Mouse (Mus musculus): ENCODE measurements around the gene Agbl4.

Gene Agbl4

DNA sequence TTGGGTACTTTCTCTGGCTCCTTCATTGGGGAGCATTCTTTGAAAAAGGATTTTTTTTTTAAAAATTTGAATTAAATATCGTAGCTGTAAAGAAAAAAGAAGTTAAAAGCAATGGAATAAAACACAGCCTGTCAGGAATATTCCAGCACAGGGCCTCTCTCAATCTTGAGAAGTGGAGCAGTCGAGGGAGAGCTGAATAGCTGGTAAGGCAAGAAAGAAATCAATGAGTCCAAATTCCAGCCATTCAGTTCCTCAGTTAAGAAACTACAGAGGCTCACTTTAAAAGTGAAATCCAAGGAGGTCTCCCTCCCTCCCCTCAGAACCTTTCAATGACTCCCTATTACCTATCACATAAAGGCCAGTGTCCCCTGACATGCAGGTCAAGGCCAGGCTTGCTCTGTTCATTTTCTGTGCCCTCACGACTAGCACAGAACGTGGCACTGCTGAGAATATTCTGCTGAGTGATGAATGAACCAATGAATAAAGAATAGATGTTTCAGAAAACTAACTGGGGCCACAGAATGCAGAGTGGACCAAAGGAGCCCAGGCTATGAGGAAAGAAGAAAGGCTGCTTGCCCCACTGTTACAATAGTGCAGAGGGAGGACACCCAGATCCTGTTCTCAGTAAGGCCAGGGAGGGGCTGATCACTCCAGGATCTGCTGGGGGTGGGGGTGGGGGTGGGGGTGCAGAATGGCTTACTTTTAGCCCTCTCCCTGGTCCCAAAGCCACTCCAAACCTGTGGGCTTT is 1181.8 kb downstream of the Agbl4 start:
- in situ Hi-C loops (cut with MboI, MseI), result no loop called here

DNA sequence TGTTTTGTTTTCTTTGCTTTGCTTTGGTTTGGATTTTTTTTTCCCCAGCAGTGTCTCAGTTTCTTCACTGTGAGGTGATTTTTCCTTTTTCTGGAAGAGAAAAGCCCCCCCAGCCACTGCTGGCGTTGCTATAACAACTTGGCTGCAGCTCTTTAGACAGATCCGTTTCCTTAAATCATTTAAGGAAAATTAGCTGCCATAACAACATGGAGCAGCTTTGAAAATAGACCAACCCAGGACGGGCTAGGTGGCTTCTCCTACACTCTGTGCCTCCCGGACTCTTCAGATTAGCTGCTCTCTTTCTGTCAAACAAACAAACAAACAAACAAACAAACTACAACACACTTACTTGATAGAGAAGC is 1182.4 kb downstream of the Agbl4 start:
- in situ Hi-C loops (cut with MboI, MseI), result no loop called here

DNA sequence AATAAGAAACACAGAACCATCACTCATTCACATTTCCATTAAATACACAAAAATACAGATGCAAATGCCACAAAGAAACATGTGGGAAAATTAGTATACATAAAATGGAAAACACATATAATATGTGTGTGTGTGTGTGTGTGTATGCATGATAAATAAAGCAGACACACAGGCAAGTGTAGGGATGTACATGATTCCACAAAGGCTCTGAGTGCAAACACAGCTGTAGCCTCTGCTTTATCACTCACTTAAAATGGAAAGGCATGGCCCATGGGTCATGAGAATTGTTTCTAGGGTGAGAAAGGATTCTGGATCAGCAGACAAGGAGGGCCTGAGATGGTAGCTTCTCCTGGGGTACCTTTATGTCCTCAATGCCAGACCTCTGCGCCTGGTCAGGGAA is 1182.8 kb downstream of the Agbl4 start:
- in situ Hi-C loops (cut with MboI, MseI), result no loop called here

DNA sequence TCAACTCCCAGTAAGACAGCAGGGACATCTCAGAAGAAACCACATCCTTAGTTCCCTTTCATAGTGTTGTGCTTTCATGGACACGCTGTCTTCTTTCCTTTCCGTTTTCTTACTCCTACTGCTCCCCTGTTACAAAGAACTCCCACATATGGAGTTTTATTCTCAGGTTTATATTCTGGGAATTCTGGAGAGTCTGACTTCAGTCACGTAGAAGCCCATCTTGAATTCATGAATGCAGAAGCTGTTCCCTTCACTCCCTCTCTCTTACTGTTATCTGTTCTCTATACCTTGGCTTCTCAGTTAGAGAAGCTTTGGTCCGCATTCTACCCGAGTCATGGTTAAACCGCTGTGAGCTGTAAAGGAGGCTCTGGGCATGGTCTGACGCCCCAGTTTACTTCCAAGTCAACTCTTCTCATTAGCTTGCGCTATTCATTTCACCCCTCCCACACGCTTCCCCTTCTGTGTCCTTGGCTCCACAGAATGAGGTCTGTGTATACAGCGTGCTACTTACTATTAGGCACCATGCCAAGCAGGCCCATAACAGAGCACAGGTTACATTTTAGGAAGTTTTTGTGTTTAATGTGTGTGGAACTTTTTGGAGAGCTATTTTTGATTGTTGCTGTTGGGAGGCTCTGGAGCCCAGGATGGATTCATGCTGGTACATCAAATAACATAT is 1186.2 kb downstream of the Agbl4 start:
- in situ Hi-C loops (cut with MboI, MseI), result no loop called here

DNA sequence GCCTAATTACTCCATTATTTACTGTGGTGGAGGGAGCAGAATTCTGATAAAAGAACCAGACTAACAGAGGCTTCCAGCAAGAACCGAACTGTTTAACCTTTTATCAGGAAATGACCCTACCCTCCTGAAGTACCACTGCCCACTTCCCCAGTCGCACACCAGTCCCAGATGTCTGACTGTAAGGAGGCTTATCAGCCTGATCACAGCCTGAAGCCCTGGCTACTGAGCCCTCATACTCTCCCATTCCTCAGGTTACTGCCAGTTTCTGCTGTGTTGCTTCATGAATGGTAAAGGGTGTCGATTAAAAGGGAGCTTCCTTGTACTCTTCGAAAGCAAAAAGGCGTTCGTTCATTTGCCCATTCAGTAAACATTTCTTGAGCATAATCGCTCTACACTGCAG is 1186.8 kb downstream of the Agbl4 start:
- in situ Hi-C loops (cut with MboI, MseI), result no loop called here

DNA sequence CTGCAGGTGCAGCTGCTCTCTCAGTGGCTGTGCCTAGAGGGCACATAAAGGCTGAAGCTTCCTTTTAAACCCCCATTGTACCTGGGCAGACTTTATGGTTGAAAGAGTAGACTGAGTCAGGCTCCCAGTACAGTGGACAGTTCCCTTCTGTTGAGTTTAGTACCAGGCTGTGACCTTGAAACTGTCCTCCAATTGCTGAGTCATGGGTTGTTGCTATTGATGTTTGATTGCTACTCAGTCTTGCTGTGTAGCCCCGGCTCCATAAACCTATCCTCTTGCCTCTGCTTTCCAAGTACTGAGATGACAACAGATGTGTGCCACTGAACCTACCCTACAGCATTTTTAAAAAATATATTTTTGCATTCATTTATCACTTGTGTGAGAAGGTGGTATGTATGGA is 1190.8 kb downstream of the Agbl4 start:
- in situ Hi-C loops (cut with MboI, MseI), result no loop called here

DNA sequence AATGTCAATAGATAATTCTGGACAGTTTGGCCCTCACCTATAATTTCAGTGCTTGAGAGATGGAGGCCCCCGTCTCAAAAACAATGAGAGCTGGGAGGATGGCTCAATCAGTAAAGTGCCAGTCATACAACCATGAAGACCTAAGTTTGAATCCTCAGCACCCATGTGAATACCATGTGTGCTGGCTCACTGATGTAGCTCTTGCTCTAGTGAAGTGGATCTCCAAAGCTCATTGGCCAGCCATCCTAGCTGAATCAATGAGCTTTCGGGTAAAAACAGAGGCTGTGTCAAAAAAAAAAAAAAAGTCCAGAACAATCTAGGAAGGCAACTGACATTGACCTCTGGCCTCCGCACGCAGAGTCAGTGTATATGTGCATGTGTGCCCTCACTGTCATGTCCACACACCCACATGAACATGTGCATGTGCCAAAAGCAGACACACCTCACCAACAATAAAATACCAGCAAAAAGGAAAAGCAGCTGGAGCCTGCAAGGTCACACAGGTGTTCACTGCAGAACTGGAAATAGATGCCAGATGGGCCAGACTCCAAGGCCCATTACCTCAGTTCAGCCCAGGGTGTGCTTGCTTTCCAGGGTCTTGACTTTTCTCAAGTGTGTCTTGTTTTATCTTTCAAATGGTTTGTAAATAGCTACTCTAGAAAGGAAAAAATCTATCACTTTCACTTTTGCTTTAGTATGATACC is 1192.2 kb downstream of the Agbl4 start:
- in situ Hi-C loops (cut with MboI, MseI), result no loop called here

DNA sequence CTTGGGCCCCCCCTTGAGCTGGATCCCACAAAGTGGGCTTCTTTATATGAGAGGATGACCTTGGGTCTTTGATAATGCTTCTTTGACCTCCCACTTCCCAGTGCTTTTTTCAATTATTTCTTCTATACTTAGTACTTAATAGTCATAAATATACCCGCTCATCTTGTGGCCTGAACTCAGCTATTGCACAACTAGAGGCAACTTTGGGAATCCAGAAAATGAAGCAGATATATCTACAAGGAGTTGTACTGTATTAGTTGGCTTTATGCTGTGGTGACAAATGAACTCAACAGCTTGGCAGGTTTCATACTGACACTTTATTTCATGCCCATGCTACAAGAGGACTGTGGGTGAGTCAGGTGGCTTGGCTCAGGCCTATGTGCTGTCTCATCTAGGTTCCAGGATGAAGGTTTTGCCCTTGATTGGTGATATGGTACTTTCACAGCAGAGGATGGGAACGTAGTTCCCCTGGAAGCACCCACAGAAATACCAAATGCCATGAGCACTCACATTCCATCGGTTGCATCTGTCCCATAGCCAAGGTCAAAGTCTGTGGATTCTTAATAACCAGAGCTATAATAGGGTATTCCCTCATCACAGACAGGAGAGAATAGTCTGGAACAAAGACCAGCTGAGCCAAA is 1197.3 kb downstream of the Agbl4 start:
- in situ Hi-C loops (cut with MboI, MseI), result no loop called here

DNA sequence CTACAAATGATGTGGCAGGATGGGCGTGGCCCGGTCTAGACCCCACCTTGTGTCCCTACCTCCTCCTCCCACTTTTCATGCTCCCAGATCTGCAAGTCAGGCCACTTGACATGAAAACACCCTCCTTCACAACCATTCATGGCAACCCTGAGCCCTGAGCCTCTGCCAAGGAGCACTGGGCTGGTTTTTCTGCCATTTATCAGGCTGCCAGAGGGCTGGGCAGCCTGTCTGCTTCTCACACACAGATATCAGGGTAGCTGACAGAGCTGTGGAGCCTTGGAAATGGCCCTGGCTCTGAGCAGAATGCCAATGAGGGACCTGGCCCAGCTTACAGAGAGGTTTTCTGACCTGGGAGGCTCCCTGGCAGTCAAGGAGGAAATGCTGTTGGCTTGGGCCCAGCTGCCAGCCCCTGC is 1199.8 kb downstream of the Agbl4 start:
- in situ Hi-C loops (cut with MboI, MseI), result no loop called here

DNA sequence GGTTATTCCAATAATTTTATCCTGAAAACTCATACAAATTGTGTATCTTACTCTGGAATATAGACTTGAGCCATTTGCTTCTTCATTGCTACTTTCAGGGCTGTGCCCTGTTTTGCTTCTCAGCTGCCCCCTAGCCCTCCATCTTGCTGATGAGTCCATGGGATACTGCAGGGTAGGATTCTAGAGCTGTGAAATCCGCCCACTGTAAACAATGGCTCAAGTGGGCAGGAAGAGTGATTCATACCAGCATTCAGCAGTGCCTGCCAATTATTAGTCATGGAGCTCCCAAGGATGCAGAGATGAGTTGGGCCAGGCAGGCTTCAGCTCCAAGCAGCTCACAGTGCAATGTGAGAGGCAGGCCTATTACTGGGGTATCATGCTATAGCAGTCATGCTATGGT is 1200.5 kb downstream of the Agbl4 start:
- in situ Hi-C loops (cut with MboI, MseI), result no loop called here

DNA sequence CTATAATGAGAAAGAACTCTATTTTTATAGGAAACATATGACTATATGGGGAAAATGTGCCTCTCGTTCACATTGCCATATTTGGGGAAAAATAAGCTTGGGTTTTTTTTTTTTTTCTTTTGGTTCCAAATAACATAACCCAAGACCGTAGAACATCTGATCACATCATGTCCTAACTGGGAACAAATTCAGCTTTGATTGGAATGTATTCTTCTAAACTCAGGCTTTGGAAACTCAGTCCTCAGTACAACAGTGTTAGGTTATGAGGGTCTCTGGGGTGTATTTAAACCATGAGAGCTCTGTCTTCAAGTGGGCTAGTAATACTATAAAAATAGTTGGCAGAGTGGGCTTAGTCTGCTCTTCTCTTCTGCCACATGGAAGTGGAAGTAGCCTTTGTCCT is 1205.7 kb downstream of the Agbl4 start:
- in situ Hi-C loops (cut with MboI, MseI), result loop anchor here (25.0 kb wide), 1 partner anchor 1241 kb away; the partner anchor contains the start of gene Elavl4

DNA sequence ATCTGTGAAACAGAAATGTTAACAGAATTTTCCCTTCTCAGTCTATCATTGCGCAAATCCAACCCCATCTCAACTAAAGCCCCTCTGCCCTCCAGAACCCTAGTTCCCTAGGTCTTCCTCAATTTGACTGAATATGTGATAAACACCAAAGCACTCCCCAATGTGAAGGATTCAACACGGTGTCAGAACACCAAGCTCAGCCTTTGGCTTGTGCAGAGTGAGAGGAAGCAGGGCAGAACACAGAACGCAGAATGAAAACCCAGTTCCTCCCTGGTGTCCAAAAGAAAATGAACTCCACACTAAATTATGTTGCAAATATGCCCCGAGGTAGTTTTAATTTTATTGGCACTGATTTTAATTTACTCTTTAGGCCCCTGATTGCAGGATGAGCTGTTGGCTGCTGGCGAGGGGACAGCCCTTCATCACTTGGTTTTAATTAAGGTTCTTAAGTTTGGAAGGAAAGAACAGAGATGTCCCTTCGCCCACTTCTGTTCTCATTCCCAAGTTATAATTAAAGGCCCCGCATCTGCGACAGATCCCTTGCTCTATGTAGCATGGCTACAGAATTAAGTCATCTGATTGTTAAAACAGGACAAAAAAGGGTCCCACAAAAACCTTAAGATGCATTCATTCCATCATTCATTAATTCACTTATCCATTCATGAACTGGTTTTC is 1210.5 kb downstream of the Agbl4 start:
- in situ Hi-C loops (cut with MboI, MseI), result loop anchor here (25.0 kb wide), 1 partner anchor 1246 kb away; the partner anchor contains the start of gene Elavl4

DNA sequence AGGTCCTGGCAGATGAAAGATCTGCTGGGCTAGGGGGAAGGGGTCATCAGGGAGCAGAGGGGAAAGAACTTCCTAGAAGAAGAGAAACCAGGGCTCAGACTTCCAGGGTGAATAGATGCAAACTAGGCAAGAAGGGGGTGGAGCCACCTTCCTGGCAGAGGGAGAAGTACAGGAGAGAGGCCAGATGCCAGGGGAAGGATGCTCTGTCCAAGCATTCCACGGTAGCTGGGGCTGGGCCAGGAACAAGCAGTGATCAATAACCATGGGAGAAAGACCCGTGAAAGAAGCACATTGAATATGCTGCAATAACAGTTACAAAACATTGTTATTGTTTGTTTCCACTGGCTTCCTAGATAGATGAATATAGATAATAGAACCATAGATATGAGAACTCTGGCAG is 1224.4 kb downstream of the Agbl4 start:
- in situ Hi-C loops (cut with MboI, MseI), result loop anchor here (25.0 kb wide), 1 partner anchor 1260 kb away; the partner anchor contains the start of gene Elavl4

DNA sequence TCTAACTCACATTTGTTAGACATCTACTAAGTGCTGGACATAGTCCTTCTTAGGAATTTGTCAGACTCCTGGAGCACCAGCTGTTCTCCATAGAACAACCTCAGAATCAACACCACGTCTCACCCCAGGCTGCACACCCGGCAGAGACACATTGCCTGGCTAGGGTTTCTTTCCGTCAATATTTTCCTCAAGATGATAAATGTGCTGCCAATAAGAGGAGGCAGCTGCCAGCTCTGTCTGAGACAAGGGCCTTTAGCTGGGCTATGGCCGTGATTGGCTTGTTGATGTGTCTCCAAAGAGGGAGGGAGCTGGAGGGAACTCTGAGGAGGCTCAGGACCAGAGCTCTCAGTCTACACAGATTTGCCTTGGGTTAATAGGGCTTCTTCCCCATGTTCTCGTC is 1227.5 kb downstream of the Agbl4 start:
- in situ Hi-C loops (cut with MboI, MseI), result loop anchor here (5.0 to 25.0 kb wide), 3 partner anchors 298 to 1563 kb away; partner anchors contain the start of gene Elavl4

DNA sequence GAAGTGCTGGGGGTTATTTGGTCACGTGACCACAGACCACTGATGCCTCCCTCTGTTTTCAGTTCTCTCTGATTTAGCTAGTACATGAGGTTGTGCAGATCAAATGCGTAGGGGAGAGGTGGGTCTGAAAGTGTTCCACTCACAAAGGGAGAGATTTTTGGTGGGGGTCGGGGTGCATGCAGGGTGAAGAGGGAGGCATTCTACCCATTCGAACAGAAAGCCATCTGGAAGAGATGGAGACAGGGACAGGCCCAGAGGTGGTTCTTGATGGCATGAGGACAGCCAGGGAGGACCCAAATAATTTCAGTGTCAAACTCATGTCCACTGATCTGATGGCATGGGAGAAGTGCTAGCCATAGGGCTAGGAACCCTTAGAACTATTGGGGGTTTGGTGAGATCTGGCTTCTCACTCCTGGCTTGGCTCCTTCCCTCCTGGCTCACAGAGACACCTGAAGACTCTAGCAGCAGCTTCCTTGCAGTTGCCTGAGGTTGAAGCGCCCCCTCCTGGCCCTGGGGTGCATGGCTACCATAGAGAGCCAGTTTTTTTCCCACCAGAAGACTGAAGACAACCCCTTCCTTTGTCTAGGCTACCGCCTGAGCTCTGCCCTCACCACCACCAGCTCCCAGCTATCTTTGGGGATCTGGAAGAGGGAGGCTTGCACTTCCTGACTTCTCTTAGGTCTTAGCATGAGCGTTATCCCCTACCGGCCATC is 1228.8 kb downstream of the Agbl4 start:
- in situ Hi-C loops (cut with MboI, MseI), result loop anchor here (5.0 to 25.0 kb wide), 2 partner anchors 299 to 1564 kb away; no protein-coding TSS in a partner anchor

DNA sequence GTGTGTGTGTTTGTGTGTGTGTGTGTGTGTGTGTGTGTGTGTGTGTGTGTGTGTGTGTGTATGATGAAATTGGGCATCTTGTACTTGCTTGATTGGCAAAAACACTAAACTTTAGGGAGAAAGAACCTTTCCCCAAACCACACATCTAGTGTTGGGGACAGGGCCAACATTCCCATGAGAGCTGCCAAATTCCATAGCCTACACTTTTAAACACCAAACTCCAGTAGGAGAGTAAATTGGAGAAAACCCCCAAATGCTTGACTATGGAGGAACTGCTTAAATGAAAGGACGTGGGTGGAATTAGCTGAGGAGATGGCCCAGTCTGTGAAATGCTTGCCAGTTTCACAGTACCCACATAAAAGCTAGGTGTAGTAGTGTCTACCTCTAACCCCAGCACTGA is 1235.2 kb downstream of the Agbl4 start:
- in situ Hi-C loops (cut with MboI, MseI), result loop anchor here (25.0 kb wide), 1 partner anchor 1570 kb away; no protein-coding TSS in a partner anchor

DNA sequence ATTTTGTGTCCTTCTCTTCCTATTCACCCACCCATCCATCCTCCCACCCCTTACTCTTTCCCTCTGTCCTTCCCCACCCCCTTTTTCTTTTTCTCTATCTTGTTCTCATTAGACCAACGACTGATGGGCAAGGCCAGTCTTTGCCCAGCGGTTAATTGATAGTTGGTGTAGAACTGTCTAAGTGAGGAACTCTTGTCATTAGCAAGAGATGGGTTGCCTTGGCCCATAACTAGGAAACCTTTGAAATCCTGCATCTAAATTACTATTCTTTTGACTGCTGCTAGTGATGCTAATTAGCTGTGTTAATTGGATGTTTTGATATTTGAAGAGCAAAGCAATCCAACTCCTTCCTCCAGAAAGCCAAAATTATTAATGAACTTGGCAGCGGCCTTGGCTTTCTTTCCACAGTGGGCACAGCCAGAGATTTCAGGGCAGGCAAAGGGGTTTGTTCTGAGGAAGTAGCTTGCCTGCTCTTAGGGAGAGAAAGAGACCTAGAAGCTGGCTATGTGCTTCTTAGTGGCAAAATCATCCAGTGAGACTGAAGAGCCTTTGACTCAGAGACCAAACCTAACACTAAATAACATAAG is 1238.2 kb downstream of the Agbl4 start:
- in situ Hi-C loops (cut with MboI, MseI), result loop anchor here (25.0 kb wide), 1 partner anchor 1573 kb away; no protein-coding TSS in a partner anchor

DNA sequence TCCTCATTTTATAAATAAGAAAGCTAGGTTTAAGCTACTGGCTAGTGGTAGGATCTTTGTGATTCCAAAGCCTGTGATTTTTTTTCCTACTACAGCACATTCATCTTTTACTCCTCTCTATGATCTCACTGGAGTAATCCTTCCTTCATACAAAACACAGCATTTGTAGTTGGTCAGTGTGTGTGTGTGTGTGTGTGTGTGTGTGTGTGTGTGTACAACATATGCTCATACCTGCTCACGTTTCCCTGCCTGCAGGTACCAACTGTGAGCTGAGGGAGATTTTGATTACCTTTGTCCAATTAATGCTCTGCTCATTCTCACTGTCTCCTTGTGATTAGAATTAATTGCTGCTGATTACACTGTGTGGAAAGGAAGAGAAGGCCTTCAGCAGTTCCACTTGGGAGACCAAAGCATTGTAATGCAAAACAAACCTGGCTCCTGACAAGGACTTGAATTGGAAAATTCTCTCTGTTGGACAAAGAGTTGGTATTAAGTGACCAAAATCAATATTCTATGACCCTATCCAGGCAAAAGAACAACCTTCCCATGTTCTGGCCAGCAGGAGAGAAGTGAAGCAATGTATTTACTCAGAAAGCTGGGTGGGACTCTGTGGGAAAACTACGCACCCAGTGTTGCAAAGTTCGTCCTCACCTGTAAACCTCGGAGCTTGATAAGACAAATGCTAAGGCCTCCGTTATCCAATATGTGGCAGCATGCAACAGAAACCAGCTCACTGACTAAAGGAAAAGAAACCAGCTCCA is 1241.7 kb downstream of the Agbl4 start:
- in situ Hi-C loops (cut with MboI, MseI), result loop anchor here (25.0 kb wide), 1 partner anchor 1577 kb away; no protein-coding TSS in a partner anchor

DNA sequence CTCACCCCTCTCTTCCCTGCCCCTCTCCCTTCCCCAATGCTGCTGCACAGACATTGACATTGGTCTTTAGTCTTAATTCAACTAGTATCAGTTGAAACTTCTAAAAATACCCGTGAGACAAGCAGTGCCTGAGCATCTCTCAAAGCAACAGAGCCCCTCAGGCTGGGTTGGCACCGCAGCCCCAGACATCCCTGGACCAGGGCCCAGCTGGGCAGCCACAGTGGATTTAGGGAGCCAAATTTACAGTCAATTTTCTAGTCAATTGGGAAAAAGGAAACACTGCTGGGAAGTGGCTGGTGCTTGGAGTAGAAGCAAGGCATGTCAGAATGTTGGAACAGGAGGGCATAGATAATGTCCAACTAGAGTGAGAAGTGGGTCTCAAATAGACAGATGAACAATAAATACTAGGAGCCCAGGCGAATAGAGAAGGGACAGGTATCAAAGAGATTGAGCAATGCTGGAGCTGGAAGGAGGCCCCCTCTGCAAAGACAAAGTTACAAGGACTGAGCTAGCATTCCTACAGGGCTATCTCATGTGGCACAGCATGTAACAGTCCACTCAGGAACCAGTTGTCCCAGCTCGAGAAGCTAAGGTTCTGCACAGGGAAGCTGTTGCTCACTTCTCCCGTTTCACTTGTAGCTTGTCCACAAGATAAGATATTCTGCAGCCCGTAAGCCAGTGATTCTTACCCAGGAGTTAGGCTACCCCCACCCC is 1247.8 kb downstream of the Agbl4 start:
- in situ Hi-C loops (cut with MboI, MseI), result loop anchor here (25.0 kb wide), 1 partner anchor 1583 kb away; no protein-coding TSS in a partner anchor

Measured in T-helper 2 cell (primary cell).